Mouse (Mus musculus) R1 (cell line): ENCODE measurements around the gene Kctd18.

Experiments
- DNase-seq: peaks from one replicate; pipeline ENCODE4 v3.0.0-alpha.2; 2018; ENCODE audit warnings: low read depth, low spot score

Gene Kctd18

GRCm38 (mm10) chr1:57991277-57991676, 27.5 kb downstream of the Kctd18 start:
- DNase-seq = no peak

DNA sequence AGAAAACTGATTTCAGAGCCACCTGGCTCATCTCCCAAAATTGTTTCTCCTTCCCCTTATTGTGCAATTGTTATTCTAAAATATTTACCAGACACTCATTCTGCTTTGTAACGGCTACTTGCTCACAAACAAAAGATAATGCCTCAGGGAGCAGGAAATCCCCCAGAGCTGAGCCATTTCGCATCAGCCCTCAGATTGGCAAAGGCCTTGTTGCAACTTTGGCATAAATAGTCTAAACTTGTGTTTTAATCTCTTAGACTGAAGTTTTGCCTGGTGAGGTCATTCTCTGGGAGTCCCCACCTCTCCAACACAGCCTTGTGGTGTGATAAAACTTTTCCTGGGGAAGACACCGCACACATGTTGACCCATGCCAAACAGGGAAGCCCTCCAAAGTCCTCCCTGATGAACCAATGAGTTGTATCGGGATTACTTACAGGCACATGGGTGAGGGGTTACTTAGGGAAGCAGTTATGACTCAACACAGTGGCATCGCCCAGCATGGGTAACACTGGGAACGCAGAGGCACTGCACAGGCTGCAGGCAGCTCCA, 29.6 kb downstream of the Kctd18 start:
- DNase-seq = peak; percentile 73

GRCm38 (mm10) chr1:57976860-57977259, 41.9 kb downstream of the Kctd18 start:
- DNase-seq = no peak

- no peak for DNase-seq
Measured at GRCm38 (mm10) chr1:57971588-57971987, 47.2 kb downstream of the Kctd18 start.

DNA sequence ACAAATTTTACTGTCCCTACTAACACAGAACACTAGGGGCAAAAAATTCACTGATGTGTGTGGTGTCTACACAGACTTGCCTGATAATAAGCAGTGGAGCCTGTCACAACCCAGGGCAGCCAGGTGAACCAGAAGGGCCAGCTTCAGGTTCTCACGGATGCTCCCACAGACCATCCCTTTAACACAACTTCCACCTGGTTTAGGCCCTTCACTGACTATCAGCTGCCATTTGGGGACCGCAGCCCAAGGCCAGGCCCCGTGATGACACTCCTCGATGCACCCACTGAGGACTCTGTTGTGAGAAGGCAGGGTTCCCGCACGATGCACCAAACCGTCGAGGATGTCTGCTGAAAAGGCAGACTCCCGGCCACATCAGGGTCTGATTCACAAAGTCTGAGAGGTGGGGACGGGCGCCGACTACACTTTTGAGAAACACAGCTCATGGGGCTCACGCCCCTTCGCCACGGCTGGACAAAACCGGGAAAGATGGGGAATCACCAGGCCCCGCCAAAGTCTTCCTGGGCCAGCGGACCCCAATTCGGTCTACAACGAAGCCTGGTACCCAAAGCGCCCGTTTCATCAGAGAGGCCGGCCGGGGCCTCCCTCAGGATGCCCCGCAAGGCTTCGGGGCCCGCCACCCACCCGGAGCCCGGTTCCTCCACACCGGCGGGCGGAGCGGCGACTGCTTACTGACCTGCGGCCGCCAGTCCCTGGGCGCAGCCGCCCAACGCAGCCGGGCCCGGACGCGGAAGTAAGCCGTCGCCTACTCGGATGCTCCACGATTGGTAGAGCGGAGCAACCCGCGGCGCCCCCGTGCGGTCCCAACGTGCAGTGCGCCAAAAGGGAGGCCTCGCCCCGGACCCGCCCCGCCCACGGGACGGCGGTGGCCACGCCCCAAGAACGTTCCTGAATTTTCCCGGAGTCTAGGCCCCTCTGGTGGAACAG, 49.2 kb downstream of the Kctd18 start:
- DNase-seq = peak; percentile 91

DNA sequence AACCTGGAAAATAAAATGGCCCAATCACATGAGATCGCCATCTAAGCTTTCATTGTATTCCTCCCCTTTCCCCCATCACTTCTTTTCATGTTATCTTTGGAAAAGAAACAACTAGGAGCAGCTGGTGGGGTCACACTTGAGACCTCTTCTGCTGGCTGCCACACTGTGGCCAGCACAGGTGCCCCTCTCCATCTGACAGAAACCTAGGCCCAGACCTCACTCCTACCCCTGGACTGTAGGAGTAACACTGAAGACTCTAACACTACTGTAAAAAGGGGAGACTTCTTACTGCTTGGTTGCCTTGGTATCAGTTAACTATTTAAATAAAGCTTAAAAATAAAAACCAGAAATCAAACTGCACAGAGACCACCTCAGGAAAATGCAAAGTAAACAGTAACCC, 63.0 kb downstream of the Kctd18 start:
- no peak for DNase-seq

- no peak for DNase-seq
Measured at GRCm38 (mm10) chr1:57954376-57954765, 64.4 kb downstream of the Kctd18 start.

DNA sequence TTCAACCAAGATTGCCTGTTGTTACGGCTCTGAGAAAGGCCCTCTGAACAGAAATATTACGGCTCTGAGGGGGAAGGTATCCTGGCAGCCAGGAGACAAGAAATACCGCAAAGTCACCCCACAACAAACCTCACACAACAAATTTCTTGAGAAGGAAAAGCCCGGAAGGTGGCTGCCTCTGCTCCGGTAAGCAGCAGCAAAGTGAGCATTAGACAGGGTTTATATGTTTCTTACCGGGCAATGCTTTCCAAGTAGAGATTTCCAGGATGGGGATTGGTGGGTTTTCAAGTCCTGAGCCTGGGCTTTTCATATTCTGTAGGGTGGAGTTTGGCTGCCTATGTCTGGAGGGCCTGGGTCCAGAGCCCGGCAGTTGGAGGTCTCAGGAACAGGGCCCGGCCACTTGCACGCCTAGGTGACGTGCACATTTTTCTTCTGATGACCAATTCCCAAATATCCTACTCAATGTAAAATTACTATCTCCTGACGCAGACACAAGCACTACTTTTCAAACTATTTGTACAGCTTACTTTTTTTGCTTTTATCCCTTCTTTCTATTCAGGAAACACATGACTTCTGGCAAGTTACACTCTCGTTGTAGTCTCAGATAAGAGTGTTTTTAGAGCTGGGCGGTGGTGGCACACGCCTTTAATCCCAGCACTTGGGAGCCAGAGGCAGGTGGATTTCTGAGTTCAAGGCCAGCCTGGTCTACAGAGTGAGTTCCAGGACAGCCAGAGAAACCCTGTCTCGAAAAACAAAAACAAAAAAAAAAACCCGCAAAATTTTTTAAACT, 65.0 kb downstream of the Kctd18 start:
- DNase-seq = no peak

GRCm38 (mm10) chr1:57952509-57952908, 66.2 kb downstream of the Kctd18 start:
- DNase-seq = no peak

- DNase-seq = no peak
Measured at GRCm38 (mm10) chr1:57949716-57950115, 69.0 kb downstream of the Kctd18 start.

DNA sequence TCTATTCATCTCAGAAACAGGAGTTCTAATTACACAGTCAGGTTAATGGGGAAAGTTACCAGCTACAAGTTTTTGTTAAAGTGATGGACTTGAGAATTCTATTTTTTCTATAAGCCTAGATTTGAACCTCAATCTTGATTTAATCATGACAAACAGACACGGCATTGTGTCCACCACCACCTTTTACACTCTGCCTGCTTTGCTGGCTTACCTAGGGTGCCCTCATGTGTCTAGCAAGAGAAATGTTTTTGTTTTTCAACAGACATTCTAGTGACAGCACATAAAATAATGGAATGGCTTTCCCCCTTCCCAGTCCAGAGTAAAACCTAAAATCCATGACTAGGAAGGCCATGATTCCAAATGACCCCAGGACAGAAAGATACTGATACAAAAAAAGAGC, 69.6 kb downstream of the Kctd18 start:
- no peak for DNase-seq

GRCm38 (mm10) chr1:57947552-57948347, 71.0 kb downstream of the Kctd18 start:
- DNase-seq = no peak

DNA sequence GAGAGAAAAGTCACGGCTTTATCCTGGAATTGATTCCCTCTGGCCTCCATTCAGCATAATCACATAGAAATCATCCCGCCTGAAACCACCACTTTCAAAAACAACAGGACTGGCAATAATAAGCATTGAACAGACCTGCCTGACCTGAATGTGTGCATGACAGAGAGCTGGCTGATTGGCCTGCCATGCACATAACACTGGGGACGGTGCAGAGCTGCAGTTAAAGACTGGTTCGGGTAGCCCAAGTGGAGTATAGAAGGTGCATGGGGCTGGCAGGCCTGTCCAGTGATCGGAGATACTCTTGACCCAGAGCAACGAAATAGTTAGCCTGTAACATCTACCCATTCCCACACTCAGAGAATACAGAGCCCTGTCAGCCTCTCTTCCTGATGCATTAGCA, 76.5 kb downstream of the Kctd18 start:
- no peak for DNase-seq

GRCm38 (mm10) chr1:57941734-57942133, 77.0 kb downstream of the Kctd18 start:
- DNase-seq = no peak

DNA sequence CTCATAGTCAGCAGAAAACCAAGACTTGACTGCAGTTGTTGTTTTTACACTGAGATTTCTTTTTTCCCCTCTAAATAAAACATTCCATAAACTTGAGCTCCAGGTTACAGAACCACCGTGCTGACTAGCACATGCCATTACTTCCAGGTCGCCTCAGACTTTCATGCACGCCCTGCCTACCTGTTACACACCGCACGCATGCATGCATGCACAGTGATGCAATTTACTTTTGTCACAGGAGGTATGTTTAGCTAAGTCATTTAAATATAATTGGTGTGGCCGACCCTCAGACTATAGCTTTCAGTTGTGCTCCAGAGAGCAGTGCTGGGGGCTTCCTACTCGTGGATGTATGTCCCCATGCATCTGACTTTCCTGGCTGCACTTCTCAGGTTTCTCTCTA, 77.7 kb downstream of the Kctd18 start:
- no peak for DNase-seq

- no peak for DNase-seq
Measured at GRCm38 (mm10) chr1:57940691-57941090, 78.1 kb downstream of the Kctd18 start.

GRCm38 (mm10) chr1:57934287-57934686, 84.5 kb downstream of the Kctd18 start:
- DNase-seq = no peak

DNA sequence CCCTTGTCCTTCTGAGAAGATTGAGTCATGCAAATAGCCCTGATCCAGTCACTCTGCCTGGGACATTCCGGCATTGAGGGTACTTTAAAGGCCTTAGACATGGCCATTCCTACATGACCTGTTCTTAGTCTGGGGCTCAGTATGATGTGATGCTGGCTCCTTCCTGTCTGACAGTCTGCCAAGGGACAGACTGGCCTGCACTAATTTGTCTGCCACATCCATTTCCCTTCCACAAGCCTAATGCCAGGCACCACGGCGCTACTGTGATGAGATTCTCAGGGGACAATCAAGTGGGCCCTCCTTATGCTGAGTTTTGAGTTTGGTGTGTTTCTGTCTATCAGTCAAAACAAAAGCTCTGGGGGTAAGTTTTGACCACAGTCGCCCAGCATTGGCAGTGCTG, 100.2 kb downstream of the Kctd18 start:
- DNase-seq = no peak

- DNase-seq = no peak
Measured at GRCm38 (mm10) chr1:57917342-57917741, 101.4 kb downstream of the Kctd18 start.

DNA sequence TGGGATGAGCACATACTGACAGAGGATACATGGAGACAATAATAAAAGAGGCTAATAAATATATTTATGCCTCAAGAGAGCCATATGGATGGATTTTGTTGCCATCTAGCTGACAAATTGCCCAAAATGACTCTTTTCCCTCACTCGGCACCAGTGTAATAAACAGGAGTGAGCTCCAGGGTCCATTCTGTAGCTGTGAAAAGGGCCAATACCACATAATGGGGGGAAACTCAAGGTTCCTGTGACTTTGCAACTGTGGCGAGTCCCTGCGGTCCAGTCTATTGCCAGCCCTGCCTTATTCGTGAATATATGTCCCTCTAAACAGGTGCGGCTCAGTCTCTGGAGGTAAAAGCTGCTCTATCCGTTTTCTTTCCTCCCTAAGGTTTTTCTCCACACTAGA, 107.2 kb downstream of the Kctd18 start:
- DNase-seq = peak; percentile 7

DNA sequence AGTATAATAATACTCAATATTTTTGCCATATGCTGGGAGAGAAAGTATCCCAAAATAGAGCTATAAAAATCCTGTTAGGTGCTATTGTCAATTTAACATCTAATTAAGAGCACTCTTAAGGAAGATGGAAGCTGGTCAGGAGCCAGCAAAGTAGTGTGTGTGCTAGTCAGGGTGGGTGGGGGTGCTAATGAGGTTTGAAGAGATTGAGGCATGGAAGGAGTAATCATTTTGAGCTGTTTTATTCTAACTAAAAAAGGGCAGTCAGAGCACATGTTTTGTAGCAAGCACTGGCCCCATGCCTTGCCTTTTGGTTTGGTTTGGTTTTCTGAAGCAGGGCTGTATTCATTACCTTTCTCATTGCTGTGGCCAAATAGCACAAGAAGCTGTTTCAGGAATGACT, 112.4 kb downstream of the Kctd18 start:
- DNase-seq = no peak

DNA sequence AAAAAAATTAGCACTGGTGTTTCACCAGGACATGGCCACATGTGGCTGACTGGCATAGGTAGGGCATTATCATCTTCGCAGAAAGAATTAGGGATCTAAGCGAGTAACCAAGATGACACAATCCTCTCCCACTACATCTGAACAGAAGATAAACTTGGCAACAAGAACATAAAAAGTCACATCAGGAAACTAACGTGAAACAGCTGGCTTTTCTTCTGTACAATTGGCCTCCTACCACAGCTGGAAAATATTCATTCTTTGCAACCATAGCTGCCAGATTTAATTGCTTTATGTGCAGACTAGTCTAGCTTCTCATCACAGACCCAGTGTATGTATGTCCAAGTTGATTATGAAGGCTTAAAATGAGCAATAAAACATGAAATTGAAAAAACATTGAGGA, 112.8 kb downstream of the Kctd18 start:
- no peak for DNase-seq
